Mouse (Mus musculus) myocyte (in vitro differentiated cells): ENCODE data around the gene Aasdh. TPM values are rescaled to one million over a fixed set of nuclear protein-coding genes. Genes with fewer than 3 reads are reported as not detected.

ENCODE experiments used
- H3K27me3 ChIP-seq: one replicate; pipeline ENCODE4 v1.6.1; 2011; ENCODE audit not compliant: control insufficient read depth, insufficient read depth, insufficient read length
- H3K36me3 ChIP-seq: one replicate; pipeline ENCODE4 v1.6.1; 2011; ENCODE audit not compliant: control insufficient read depth, insufficient read depth
- H3K4me2 ChIP-seq: one replicate; pipeline ENCODE4 v1.6.1; 2011; ENCODE audit warnings: low read depth, control low read depth
- H3K4me3 ChIP-seq: one replicate; pipeline ENCODE4 v1.5.1; 2011; ENCODE audit warnings: mild to moderate bottlenecking, control low read depth, moderate library complexity
- H3K79me2 ChIP-seq: one replicate; pipeline ENCODE4 v1.6.1; 2011; ENCODE audit not compliant: control insufficient read depth, insufficient read depth
- H3ac ChIP-seq: one replicate; pipeline ENCODE4 v1.6.1; 2011; ENCODE audit not compliant: control insufficient read depth, insufficient read length
- CEBPB ChIP-seq: IDR thresholded peaks from 2 replicates; pipeline ENCODE4 v1.6.1; 2011; ENCODE audit warnings: mild to moderate bottlenecking, moderate library complexity; ENCODE audit not compliant: poor library complexity, insufficient read depth, severe bottlenecking
- E2F4 ChIP-seq: IDR thresholded peaks from one replicate; pipeline ENCODE4 v1.6.1; 2011; ENCODE audit warnings: mild to moderate bottlenecking, control low read depth, moderate library complexity; ENCODE audit not compliant: insufficient read depth
- MAX ChIP-seq: IDR thresholded peaks from one replicate; pipeline ENCODE4 v1.6.1; 2011; ENCODE audit warnings: low read depth, mild to moderate bottlenecking, control low read depth
- MYOD1 ChIP-seq, 3 experiments: IDR thresholded peaks; one replicate each; pipeline ENCODE4 v1.6.1; 2011; ENCODE audit warnings: control low read depth in 2 of 3, low read depth in 2 of 3, mild to moderate bottlenecking in 2 of 3, moderate library complexity in 1 of 3; ENCODE audit not compliant: insufficient read length in 2 of 3, control insufficient read depth in 1 of 3
- MYOG ChIP-seq, 3 experiments: IDR thresholded peaks; one replicate each; pipeline ENCODE4 v1.6.1; 2011; ENCODE audit warnings: control low read depth in 2 of 3, low read depth in 2 of 3, mild to moderate bottlenecking in 2 of 3; ENCODE audit not compliant: insufficient read length in 2 of 3, control insufficient read depth in 1 of 3, insufficient read depth in 1 of 3
- POLR2A ChIP-seq: IDR thresholded peaks from one replicate; pipeline ENCODE4 v1.6.1; 2011; ENCODE audit warnings: low read depth, mild to moderate bottlenecking, control low read depth, moderate library complexity; ENCODE audit not compliant: insufficient read length
- POLR2AphosphoS2 ChIP-seq: IDR thresholded peaks from one replicate; pipeline ENCODE4 v1.6.1; 2011; ENCODE audit warnings: low read depth, control low read depth; ENCODE audit not compliant: insufficient read length
- REST ChIP-seq: IDR thresholded peaks from one replicate; pipeline ENCODE4 v1.6.1; 2011; ENCODE audit warnings: mild to moderate bottlenecking, control low read depth, moderate library complexity; ENCODE audit not compliant: insufficient read depth, insufficient read length
- SRF ChIP-seq: IDR thresholded peaks from one replicate; pipeline ENCODE4 v1.6.1; 2011; ENCODE audit warnings: low read depth; ENCODE audit not compliant: control insufficient read depth, insufficient read length
- TCF12 ChIP-seq: IDR thresholded peaks from one replicate; pipeline ENCODE4 v1.6.1; 2011; ENCODE audit warnings: mild to moderate bottlenecking, control low read depth; ENCODE audit not compliant: poor library complexity, insufficient read depth, severe bottlenecking
- TCF3 ChIP-seq: IDR thresholded peaks from one replicate; pipeline ENCODE4 v1.6.1; 2011; ENCODE audit warnings: low read depth, control low read depth; ENCODE audit not compliant: insufficient read length
- USF1 ChIP-seq: IDR thresholded peaks from one replicate; pipeline ENCODE4 v1.6.1; 2011; ENCODE audit warnings: low read depth, mild to moderate bottlenecking, control low read depth, moderate library complexity
- polyA plus RNA-seq: library from polyadenylated mRNA; unstranded; fragments of >200 nt; fragmentation: generic; extraction: Trizol; gene quantifications from one replicate; pipeline ENCODE4 v1.2.1, GENCODE M21; 2012; ENCODE audit warnings: missing spikeins

Aasdh gene
- polyA plus RNA-seq, 1 experiment: 6.1 TPM

DNA sequence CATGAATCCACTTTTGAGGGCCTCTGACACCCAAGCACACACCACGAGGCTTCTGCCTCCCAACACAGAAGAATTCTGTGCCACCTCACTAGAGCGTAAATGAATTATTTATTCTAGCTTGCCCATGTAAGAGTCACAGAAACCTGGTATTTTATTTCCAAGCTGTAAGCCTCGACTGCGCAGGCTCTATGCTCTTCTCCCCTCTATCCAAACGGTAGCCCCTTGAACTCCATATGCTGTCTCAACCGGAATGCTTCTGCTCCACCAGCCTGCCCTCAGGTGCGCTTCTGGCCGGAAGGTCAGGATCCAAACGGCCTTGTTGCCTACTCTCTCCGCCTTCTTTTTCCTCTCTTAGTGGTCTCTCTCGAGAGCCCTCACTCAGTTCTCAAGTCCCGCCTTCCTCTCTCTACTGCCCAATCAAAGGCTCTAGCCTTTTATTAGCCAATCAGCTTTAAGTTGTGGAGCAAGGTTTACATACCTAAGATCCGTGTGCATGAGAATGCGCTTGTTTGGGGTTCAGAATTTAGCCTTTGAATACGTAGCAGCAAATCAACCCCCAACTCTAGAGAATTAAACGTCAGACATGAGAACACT lies 36.5 kb downstream of the Aasdh start:
- Histone ChIP-seq H3K4me2 (no peak overlapping the region), H3K4me3 (no peak overlapping the region), H3K27me3 (no peaks in the 10 kb centered on the region), H3ac (no peak overlapping the region), H3K79me2 (no peaks in the 10 kb centered on the region), H3K36me3 (no peaks in the 10 kb centered on the region)
- TF ChIP-seq TCF12 (no peak), POLR2A (no peak), SRF (no peak), MAX (no peak), MYOD1 (IDR thresholded peaks at IDR 0.05; ENCODE audit: control insufficient read depth in 1 of 3, insufficient read length in 2 of 3, low read depth in 2 of 3) (no peak), MYOG (IDR thresholded peaks at IDR 0.05; ENCODE audit: control insufficient read depth in 1 of 3, insufficient read depth in 1 of 3, insufficient read length in 2 of 3, low read depth in 2 of 3) (no peak), POLR2AphosphoS2 (no peak)

DNA sequence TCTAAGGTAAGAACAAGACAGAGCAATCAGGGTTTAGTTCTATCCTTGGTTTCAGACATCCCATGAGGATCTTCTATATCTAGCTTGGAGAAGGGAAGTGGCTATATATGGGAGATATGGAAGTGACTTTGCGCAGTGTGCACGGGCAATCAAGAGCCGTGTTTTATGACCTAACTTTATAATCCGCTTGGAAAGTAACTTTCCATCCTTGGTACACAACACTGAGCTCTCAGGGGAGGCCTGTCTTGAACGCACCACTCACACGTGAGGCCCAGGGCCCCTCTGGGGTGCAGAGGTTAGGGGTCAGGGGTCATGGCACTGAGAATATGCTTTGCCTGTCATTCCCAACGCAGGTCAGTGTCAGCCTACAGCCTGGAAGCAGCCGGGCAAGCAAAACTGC lies 38.5 kb downstream of the Aasdh start:
- Histone ChIP-seq H3K79me2 (no peaks in the 10 kb centered on the region), H3K4me3 (no peak overlapping the region), H3ac (no peak overlapping the region), H3K27me3 (no peaks in the 10 kb centered on the region), H3K36me3 (no peaks in the 10 kb centered on the region), H3K4me2 (no peak overlapping the region)
- TF ChIP-seq CEBPB (no peak), POLR2AphosphoS2 (no peak), POLR2A (no peak), MAX (no peak), MYOG (IDR thresholded peaks at IDR 0.05; ENCODE audit: control insufficient read depth in 1 of 3, insufficient read depth in 1 of 3, insufficient read length in 2 of 3, low read depth in 2 of 3) (no peak), TCF12 (no peak), USF1 (no peak), TCF3 (no peak), E2F4 (no peak), SRF (no peak), MYOD1 (IDR thresholded peaks at IDR 0.05; ENCODE audit: control insufficient read depth in 1 of 3, insufficient read length in 2 of 3, low read depth in 2 of 3) (no peak), REST (no peak)

DNA sequence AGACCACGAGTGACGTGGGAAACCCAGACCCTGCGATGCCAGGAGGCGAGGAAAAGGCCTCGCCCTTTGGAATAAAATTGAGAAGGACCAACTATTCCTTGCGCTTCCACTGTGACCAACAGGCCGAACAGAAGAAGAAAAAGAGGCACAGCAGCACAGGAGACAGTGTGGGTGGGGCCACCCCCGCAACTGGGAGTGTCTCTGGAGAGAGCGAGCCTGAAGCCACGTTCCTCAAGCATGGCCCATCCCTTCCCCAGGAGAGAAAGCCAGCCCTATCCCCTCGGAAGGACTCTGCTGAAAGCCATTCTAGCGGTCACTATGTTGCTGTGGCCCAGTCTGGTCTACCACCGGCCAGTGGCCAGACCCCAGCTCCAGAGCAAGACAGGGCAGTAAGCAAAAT lies 46.9 kb downstream of the Aasdh start:
- no peaks in the 10 kb centered on the region for H3K36me3 ChIP-seq
- TF ChIP-seq MYOG (IDR thresholded peaks at IDR 0.05; ENCODE audit: control insufficient read depth in 1 of 3, insufficient read depth in 1 of 3, insufficient read length in 2 of 3, low read depth in 2 of 3): no peak
- no peak for TF ChIP-seq E2F4
- no peak overlapping the region for H3K4me3 ChIP-seq
- H3K4me2 ChIP-seq: no peak overlapping the region
- no peak overlapping the region for H3ac ChIP-seq
- no peaks in the 10 kb centered on the region for H3K79me2 ChIP-seq
- no peaks in the 10 kb centered on the region for H3K27me3 ChIP-seq

DNA sequence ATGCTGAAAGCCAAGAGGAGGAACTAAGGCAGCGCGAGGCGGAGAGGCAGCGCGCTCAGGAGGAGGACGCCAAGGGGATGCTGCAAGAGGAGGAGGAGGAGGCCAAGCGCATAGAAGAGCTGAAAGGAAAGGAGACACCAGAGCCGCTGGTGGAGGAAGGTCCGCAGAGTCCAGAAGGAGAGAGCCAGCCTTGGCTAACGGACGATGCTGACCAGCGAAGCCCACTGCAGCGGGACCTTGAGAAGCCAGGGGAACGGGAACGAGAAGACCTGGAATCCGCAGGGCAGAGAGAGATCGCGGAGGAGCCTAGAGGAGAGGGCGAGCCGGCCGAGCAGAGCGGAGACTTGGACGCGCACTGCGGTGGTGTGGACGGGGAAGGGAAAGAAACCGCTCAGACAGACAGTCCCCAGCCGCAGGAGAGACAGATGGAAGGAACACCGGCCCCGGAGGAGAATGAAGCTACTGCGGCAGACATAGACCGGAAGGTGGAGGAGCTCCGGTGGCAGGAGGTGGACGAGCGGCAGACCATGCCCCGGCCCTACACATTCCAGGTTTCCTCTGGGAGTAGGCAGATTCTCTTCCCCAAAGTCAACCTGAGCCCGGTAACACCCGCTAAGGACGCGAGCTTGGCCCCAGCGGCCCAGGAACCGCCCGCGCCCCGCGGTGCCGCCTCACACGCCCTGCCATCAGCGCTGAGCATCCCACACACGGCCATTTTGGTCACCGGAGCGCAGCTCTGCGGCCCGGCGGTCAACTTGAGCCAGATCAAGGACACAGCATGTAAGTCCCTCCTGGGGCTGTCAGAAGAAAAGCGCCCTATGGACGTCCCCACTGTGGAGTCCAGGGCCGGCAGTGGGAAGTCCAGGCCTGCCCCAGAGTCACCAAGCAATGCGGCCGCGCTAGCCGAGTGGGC lies 48.0 kb downstream of the Aasdh start:
- Histone ChIP-seq H3K79me2 (no peaks in the 10 kb centered on the region), H3K4me2 (no peak overlapping the region), H3K4me3 (no peak overlapping the region), H3K36me3 (no peaks in the 10 kb centered on the region), H3ac (no peak overlapping the region), H3K27me3 (no peaks in the 10 kb centered on the region)
- no peak for TF ChIP-seq TCF12
- no peak for TF ChIP-seq MAX
- no peak for TF ChIP-seq TCF3
- no peak for TF ChIP-seq POLR2A
- TF ChIP-seq USF1: no peak
- TF ChIP-seq MYOG (IDR thresholded peaks at IDR 0.05; ENCODE audit: control insufficient read depth in 1 of 3, insufficient read depth in 1 of 3, insufficient read length in 2 of 3, low read depth in 2 of 3): no peak
- TF ChIP-seq MYOD1 (IDR thresholded peaks at IDR 0.05; ENCODE audit: control insufficient read depth in 1 of 3, insufficient read length in 2 of 3, low read depth in 2 of 3): no peak
- TF ChIP-seq REST: no peak
- TF ChIP-seq SRF: no peak
- no peak for TF ChIP-seq POLR2AphosphoS2
- no peak for TF ChIP-seq CEBPB
- TF ChIP-seq E2F4: no peak
